Mouse (Mus musculus): ENCODE results near the gene Zfp687. TPM values are rescaled to one million over a fixed set of nuclear protein-coding genes. Genes with fewer than 3 reads are reported as not detected.

Zfp687 gene
- polyA plus RNA-seq, 1 experiment from 2014 or later: 9.9 TPM

GRCm38 (mm10) chr3:94964989-94965388 is 50.3 kb downstream of the Zfp687 start:
- Histone ChIP-seq H3K36me3 (ENCODE audit: insufficient read depth, low read length) (no peaks in the 10 kb centered on the region), H3K27me3 (replicated peaks; ENCODE audit: insufficient read depth, low read length) (no peaks in the 10 kb centered on the region), H3K9me3 (ENCODE audit: low read length) (no peaks in the 10 kb centered on the region)

GRCm38 (mm10) chr3:94960322-94960721 is 54.9 kb downstream of the Zfp687 start:
- H3K36me3 ChIP-seq (ENCODE audit: insufficient read depth, low read length): peaks cover 4% of the 10 kb centered on the region; the same call in 1 of the 2 replicates
- H3K9ac ChIP-seq (replicated peaks; ENCODE audit: low read depth): no peak overlapping the region
- H3K9me3 ChIP-seq (ENCODE audit: low read length): no peaks in the 10 kb centered on the region
- H3K4me2 ChIP-seq (replicated peaks; ENCODE audit: low read depth, low read length): no peak overlapping the region
- TF ChIP-seq CTCF (IDR thresholded peaks at IDR 0.05) (no peak), EP300 (IDR thresholded peaks at IDR 0.05) (no peak)
- H3K27me3 ChIP-seq (replicated peaks; ENCODE audit: insufficient read depth, low read length): no peaks in the 10 kb centered on the region
- 50% methylated on average over 5 of the region's 5 CpGs for WGBS
- DNase-seq (ENCODE audit: low spot score): no peak
- H3K27ac ChIP-seq (ENCODE audit: low read length): no peak overlapping the region
- no peak for ATAC-seq
- H3K4me3 ChIP-seq (ENCODE audit: low read depth, low read length): no peak overlapping the region
- H3K4me1 ChIP-seq (ENCODE audit: insufficient read depth, low read depth, low read length): no peaks in the 10 kb centered on the region

More at GRCm38 (mm10) chr3:94964989-94965388, 50.3 kb downstream of the Zfp687 start:
- Histone ChIP-seq H3K9ac (replicated peaks; ENCODE audit: low read depth) (no peak overlapping the region), H3K4me1 (ENCODE audit: insufficient read depth, low read depth, low read length) (no peaks in the 10 kb centered on the region), H3K4me3 (ENCODE audit: low read depth, low read length) (no peak overlapping the region), H3K27ac (ENCODE audit: low read length) (no peak overlapping the region), H3K4me2 (replicated peaks; ENCODE audit: low read depth, low read length) (no peak overlapping the region)
- TF ChIP-seq CTCF (IDR thresholded peaks at IDR 0.05) (no peak), EP300 (IDR thresholded peaks at IDR 0.05) (no peak)
- no peak for ATAC-seq
- 93% methylated on average over 1 of the region's 1 CpGs for WGBS
- no peak for DNase-seq (ENCODE audit: low spot score)

- Histone ChIP-seq H3K27me3 (replicated peaks; ENCODE audit: insufficient read depth, low read length) (no peaks in the 10 kb centered on the region), H3K9me3 (ENCODE audit: low read length) (no peaks in the 10 kb centered on the region), H3K36me3 (ENCODE audit: insufficient read depth, low read length) (peaks cover 4% of the 10 kb centered on the region; the same call in 1 of the 2 replicates), H3K4me1 (ENCODE audit: insufficient read depth, low read depth, low read length) (no peaks in the 10 kb centered on the region), H3K4me2 (replicated peaks; ENCODE audit: low read depth, low read length) (no peak overlapping the region), H3K4me3 (ENCODE audit: low read depth, low read length) (no peak overlapping the region), H3K9ac (replicated peaks; ENCODE audit: low read depth) (no peak overlapping the region), H3K27ac (ENCODE audit: low read length) (no peak overlapping the region)
- 47% methylated on average over 8 of the region's 8 CpGs for WGBS
- TF ChIP-seq CTCF (IDR thresholded peaks at IDR 0.05): no peak
- no peak for TF ChIP-seq EP300 (IDR thresholded peaks at IDR 0.05)
- no peak for DNase-seq (ENCODE audit: low spot score)
- no peak for ATAC-seq
Measured at GRCm38 (mm10) chr3:94959871-94960270, 55.4 kb downstream of the Zfp687 start.

- H3K27ac ChIP-seq (ENCODE audit: low read length): no peak overlapping the region
- no peaks in the 10 kb centered on the region for H3K4me1 ChIP-seq (ENCODE audit: insufficient read depth, low read depth, low read length)
- ATAC-seq (no peak), DNase-seq (ENCODE audit: low spot score) (no peak)
- WGBS: 87% methylated on average over 8 of the region's 8 CpGs
- no peaks in the 10 kb centered on the region for H3K27me3 ChIP-seq (replicated peaks; ENCODE audit: insufficient read depth, low read length)
- no peak overlapping the region for H3K9ac ChIP-seq (replicated peaks; ENCODE audit: low read depth)
- H3K9me3 ChIP-seq (ENCODE audit: low read length): no peaks in the 10 kb centered on the region
- TF ChIP-seq CTCF (IDR thresholded peaks at IDR 0.05) (no peak), EP300 (IDR thresholded peaks at IDR 0.05) (no peak)
- no peak overlapping the region for H3K4me3 ChIP-seq (ENCODE audit: low read depth, low read length)
- peaks cover 4% of the 10 kb centered on the region; the same call in 1 of the 2 replicates for H3K36me3 ChIP-seq (ENCODE audit: insufficient read depth, low read length)
- H3K4me2 ChIP-seq (replicated peaks; ENCODE audit: low read depth, low read length): no peak overlapping the region
Measured at GRCm38 (mm10) chr3:94958295-94958694, 57.0 kb downstream of the Zfp687 start.

Small RNA genes lying within 50 kb of the gene (microRNA-seq; reads per million reads assigned to microRNA genes)
- not detected for gene Mir7013

Other genes with a start within 250 kb of the Zfp687 start
- 29.6 and 37.6 TPM in 2 replicates for gene Cgn, start 229.0 kb downstream of the Zfp687 start, polyA plus RNA-seq (2015; fragmentation: Nextera tagmentation; extraction: Ambion mirVana)
- 6.8 and 8.1 TPM in 2 replicates for gene Pogz, start 177.9 kb downstream of the Zfp687 start, polyA plus RNA-seq (2015; fragmentation: Nextera tagmentation; extraction: Ambion mirVana)
- 234 and 249 TPM in 2 replicates for gene Psmb4, start 128.5 kb downstream of the Zfp687 start, polyA plus RNA-seq (2015; fragmentation: Nextera tagmentation; extraction: Ambion mirVana)
- 1,021 and 1,046 TPM in 2 replicates for gene Selenbp1, start 82.4 kb downstream of the Zfp687 start, polyA plus RNA-seq (2015; fragmentation: Nextera tagmentation; extraction: Ambion mirVana)
- 3.3 and 3.5 TPM in 2 replicates for gene Rfx5, start 61.4 kb downstream of the Zfp687 start, polyA plus RNA-seq (2015; fragmentation: Nextera tagmentation; extraction: Ambion mirVana)
- 13.6 and 15.6 TPM in 2 replicates for gene Pi4kb, start 40.7 kb downstream of the Zfp687 start, polyA plus RNA-seq (2015; fragmentation: Nextera tagmentation; extraction: Ambion mirVana)
- gene Psmd4, start 27.2 kb upstream of the Zfp687 start, polyA plus RNA-seq (2015; fragmentation: Nextera tagmentation; extraction: Ambion mirVana): 170 and 185 TPM in 2 replicates
- gene Pip5k1a, start 91.5 kb upstream of the Zfp687 start, polyA plus RNA-seq (2015; fragmentation: Nextera tagmentation; extraction: Ambion mirVana): 18.1 and 18.6 TPM in 2 replicates
- 82.9 and 84.0 TPM in 2 replicates for gene Vps72, start 95.6 kb upstream of the Zfp687 start, polyA plus RNA-seq (2015; fragmentation: Nextera tagmentation; extraction: Ambion mirVana)
- 2.0 and 2.9 TPM in 2 replicates for gene Tmod4, start 109.0 kb upstream of the Zfp687 start, polyA plus RNA-seq (2015; fragmentation: Nextera tagmentation; extraction: Ambion mirVana)
- gene Scnm1, start 118.6 kb upstream of the Zfp687 start, polyA plus RNA-seq (2015; fragmentation: Nextera tagmentation; extraction: Ambion mirVana): 51.8 and 54.1 TPM in 2 replicates
- gene Lysmd1, start 118.6 kb upstream of the Zfp687 start, polyA plus RNA-seq (2015; fragmentation: Nextera tagmentation; extraction: Ambion mirVana): 13.3 and 14.0 TPM in 2 replicates
- 9.0 and 9.7 TPM in 2 replicates for gene Tnfaip8l2, start 126.9 kb upstream of the Zfp687 start, polyA plus RNA-seq (2015; fragmentation: Nextera tagmentation; extraction: Ambion mirVana)
- 1.3 and 1.8 TPM in 2 replicates for gene Sema6c, start 145.0 kb upstream of the Zfp687 start, polyA plus RNA-seq (2015; fragmentation: Nextera tagmentation; extraction: Ambion mirVana)
- gene Gabpb2, start 202.5 kb upstream of the Zfp687 start, polyA plus RNA-seq (2015; fragmentation: Nextera tagmentation; extraction: Ambion mirVana): 4.3 and 4.7 TPM in 2 replicates
- 104 and 120 TPM in 2 replicates for gene Cdc42se1, start 213.3 kb upstream of the Zfp687 start, polyA plus RNA-seq (2015; fragmentation: Nextera tagmentation; extraction: Ambion mirVana)
- gene Mllt11, start 216.7 kb upstream of the Zfp687 start, polyA plus RNA-seq (2015; fragmentation: Nextera tagmentation; extraction: Ambion mirVana): 5.9 and 6.5 TPM in 2 replicates
- 1.5 and 1.6 TPM in 2 replicates for gene Gm128, start 226.2 kb upstream of the Zfp687 start, polyA plus RNA-seq (2015; fragmentation: Nextera tagmentation; extraction: Ambion mirVana)
- 2.5 and 2.8 TPM in 2 replicates for gene Bnipl, start 235.7 kb upstream of the Zfp687 start, polyA plus RNA-seq (2015; fragmentation: Nextera tagmentation; extraction: Ambion mirVana)